Mouse (Mus musculus) brain, adult 2 months (tissue): ENCODE measurements around the gene Ndufb8.

Experiments
- DNase-seq: peaks from one replicate; pipeline ENCODE4 v3.0.0; 2011; ENCODE audit warnings: low read depth, low spot score

Gene Ndufb8

GRCm38 (mm10) chr19:44535376-44535775, 19.9 kb downstream of the Ndufb8 start:
- no peak for DNase-seq

GRCm38 (mm10) chr19:44530018-44530417, 25.2 kb downstream of the Ndufb8 start:
- DNase-seq: no peak

GRCm38 (mm10) chr19:44525551-44526205, 29.6 kb downstream of the Ndufb8 start:
- DNase-seq: no peak

- no peak for DNase-seq
Measured at GRCm38 (mm10) chr19:44519152-44519551, 36.1 kb downstream of the Ndufb8 start.

- no peak for DNase-seq
Measured at GRCm38 (mm10) chr19:44517996-44518768, 37.1 kb downstream of the Ndufb8 start.

- no peak for DNase-seq
Measured at GRCm38 (mm10) chr19:44515769-44516168, 39.5 kb downstream of the Ndufb8 start.

- no peak for DNase-seq
Measured at GRCm38 (mm10) chr19:44514521-44515451, 40.5 kb downstream of the Ndufb8 start.

GRCm38 (mm10) chr19:44513921-44514482, 41.2 kb downstream of the Ndufb8 start:
- DNase-seq: no peak

- no peak for DNase-seq
Measured at GRCm38 (mm10) chr19:44513054-44513833, 42.0 kb downstream of the Ndufb8 start.

GRCm38 (mm10) chr19:44512601-44513000, 42.6 kb downstream of the Ndufb8 start:
- no peak for DNase-seq

- DNase-seq: peak; percentile 55
Measured at GRCm38 (mm10) chr19:44511451-44512231, 43.6 kb downstream of the Ndufb8 start.

- peak; percentile 33 for DNase-seq
Measured at GRCm38 (mm10) chr19:44510534-44511175, 44.6 kb downstream of the Ndufb8 start.

GRCm38 (mm10) chr19:44502741-44503140, 52.5 kb downstream of the Ndufb8 start:
- no peak for DNase-seq

GRCm38 (mm10) chr19:44501925-44502324, 53.3 kb downstream of the Ndufb8 start:
- no peak for DNase-seq

GRCm38 (mm10) chr19:44500240-44500639, 55.0 kb downstream of the Ndufb8 start:
- no peak for DNase-seq

- DNase-seq: no peak
Measured at GRCm38 (mm10) chr19:44498936-44499335, 56.3 kb downstream of the Ndufb8 start.
